Mouse (Mus musculus) liver, adult 2 months (tissue): ENCODE measurements at regions not wholly inside any gene's neighbourhood (a gene's known extent, or its start where the extent isn't known, plus 50 kb on each side); places are given as distances from the start of the nearest gene placed in this dataset.

Experiments used
- CTCF ChIP-seq: fragments of 200-500 bp; IDR thresholded peaks from 2 replicates; pipeline ENCODE4 v1.5.1; 2011; ENCODE audit warnings: low read depth, low read length, control low read depth
- POLR2A ChIP-seq: fragments of 200-500 bp; IDR thresholded peaks from 2 replicates; pipeline ENCODE4 v1.6.1; 2011; ENCODE audit warnings: low read length, control low read depth; ENCODE audit not compliant: insufficient read depth; ENCODE audit errors: extremely low read depth

- TF ChIP-seq CTCF: no peak
- no peak for TF ChIP-seq POLR2A
Measured at GRCm38 (mm10) chr5:132828993-132829392, 285.8 kb upstream of the Auts2 start.
